Mouse (Mus musculus): ENCODE measurements around the gene Gbp8. TPM values are rescaled to one million over a fixed set of nuclear protein-coding genes. Genes with fewer than 3 reads are reported as not detected.
"Not testable (repeated sequence)": the region's sequence is repeated elsewhere in the genome, so short reads cannot be mapped to it uniquely, and the experiment has no call there.

Gbp8 gene
- 1.2 and 5.3 TPM in 2 replicates for polyA plus RNA-seq (2015; fragmentation: Nextera tagmentation; extraction: Ambion mirVana)

- peak; percentile 27; the same call in 1 of the 2 replicates for ATAC-seq (replicated peaks; ENCODE audit: insufficient number of reproducible peaks, insufficient read depth, low FRiP score, low read depth)
- H3K9me3 ChIP-seq (replicated peaks); H3K9ac ChIP-seq; H3K4me1 ChIP-seq (replicated peaks); H3K36me3 ChIP-seq; H3K27me3 ChIP-seq: not testable (repeated sequence)
- 19% methylated on average over 2 of the region's 2 CpGs for WGBS
- Histone ChIP-seq H3K4me2 (peak within 1 kb of the TSS; percentile 22; the same call in 1 of the 2 replicates), H3K27ac (peak within 1 kb of the TSS; percentile 45; the same call in 1 of the 2 replicates), H3K4me3 (0 out of 2 replicates have a peak within 1 kb of the TSS, but pooled peaks have one; percentile 21)
These were observed at the start of gene Gbp8, which contains the start of the genes Gbp9 and Gbp4 for GRCm38 (mm10) chr5:105139409-105140088. Gbp8 (minus strand) TSS chr5:105139540. Gbp9 (minus strand) TSS chr5:105139539. Gbp4 (minus strand) TSS chr5:105139586.

DNA sequence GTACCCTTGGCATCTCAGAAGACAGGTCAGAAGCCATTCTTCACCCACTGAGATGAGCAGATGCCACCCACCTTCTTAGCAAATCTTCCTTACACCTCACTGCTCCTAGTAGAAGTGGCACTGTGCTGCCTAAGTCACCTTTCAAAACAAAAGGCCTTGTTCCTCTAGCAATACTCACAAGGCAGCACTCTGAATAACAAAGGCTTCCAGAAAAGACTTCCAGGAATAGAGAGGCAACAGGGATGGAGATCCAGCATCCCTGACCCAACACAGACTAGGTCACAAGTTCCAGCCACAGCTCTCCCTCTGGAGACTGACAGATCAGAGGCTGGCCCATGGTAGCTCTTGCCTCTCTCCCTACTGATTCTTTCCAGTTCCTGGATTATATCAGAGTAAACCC lies 42.1 kb upstream of the Gbp8 start:
- Histone ChIP-seq H3K4me3 (no peak overlapping the region), H3K4me2 (no peak overlapping the region), H3K4me1 (replicated peaks) (no peaks in the 10 kb centered on the region), H3K36me3 (no peaks in the 10 kb centered on the region), H3K9ac (no peak overlapping the region), H3K27ac (no peak overlapping the region), H3K9me3 (replicated peaks) (no peaks in the 10 kb centered on the region), H3K27me3 (no peaks in the 10 kb centered on the region)
- no peak for ATAC-seq (replicated peaks; ENCODE audit: insufficient number of reproducible peaks, insufficient read depth, low FRiP score, low read depth)

DNA sequence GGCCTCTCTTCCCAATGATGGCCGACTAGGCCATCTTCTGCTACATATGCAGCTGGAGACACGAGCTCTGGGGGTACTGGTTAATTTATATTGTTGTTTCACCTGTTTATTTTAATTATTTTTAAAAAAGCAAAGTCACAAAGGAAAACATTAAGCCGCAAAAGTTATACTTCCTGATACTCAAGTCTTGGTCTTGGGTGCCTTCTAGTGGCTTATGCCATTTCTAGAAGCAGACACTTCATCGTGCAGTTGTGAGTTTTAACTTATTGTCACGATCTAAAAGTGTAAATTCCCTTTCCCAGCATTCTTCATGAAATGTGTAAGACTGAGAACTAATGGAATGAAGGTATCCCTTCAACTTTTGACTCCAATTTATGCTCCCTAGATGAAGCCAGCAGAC lies 17.2 kb upstream of the Gbp8 start:
- no peaks in the 10 kb centered on the region for H3K9me3 ChIP-seq (replicated peaks)
- no peak overlapping the region for H3K27ac ChIP-seq
- no peak overlapping the region for H3K9ac ChIP-seq
- WGBS = 76% methylated on average over 5 of the region's 5 CpGs
- ATAC-seq (replicated peaks; ENCODE audit: insufficient number of reproducible peaks, insufficient read depth, low FRiP score, low read depth) = no peak
- H3K4me3 ChIP-seq = no peak overlapping the region
- no peak overlapping the region for H3K4me2 ChIP-seq
- no peaks in the 10 kb centered on the region for H3K27me3 ChIP-seq
- no peaks in the 10 kb centered on the region for H3K4me1 ChIP-seq (replicated peaks)
- no peaks in the 10 kb centered on the region for H3K36me3 ChIP-seq

DNA sequence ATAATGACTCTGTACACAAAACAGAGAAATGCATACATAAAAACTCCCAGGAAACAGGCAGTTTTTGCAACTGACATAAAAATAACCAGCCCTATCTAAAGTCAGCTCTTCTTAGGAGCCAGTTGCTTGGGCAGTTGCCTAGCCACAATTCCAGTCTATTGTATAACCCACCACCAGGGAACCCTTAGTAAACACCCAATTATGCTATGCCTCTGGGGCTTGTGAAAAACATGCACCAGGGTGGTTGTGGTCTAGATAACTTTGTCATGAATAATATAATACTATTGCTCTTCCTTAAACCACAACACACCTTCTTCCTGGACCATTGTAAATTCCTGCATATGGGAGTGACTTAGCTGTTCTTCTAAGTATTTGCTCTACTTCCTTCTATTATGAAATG lies 14.7 kb upstream of the Gbp8 start:
- H3K4me1 ChIP-seq (replicated peaks) = no peaks in the 10 kb centered on the region
- H3K36me3 ChIP-seq = no peaks in the 10 kb centered on the region
- ATAC-seq (replicated peaks; ENCODE audit: insufficient number of reproducible peaks, insufficient read depth, low FRiP score, low read depth) = no peak
- no peak overlapping the region for H3K4me2 ChIP-seq
- no peak overlapping the region for H3K4me3 ChIP-seq
- no peak overlapping the region for H3K27ac ChIP-seq
- no peak overlapping the region for H3K9ac ChIP-seq
- no peaks in the 10 kb centered on the region for H3K27me3 ChIP-seq
- no peaks in the 10 kb centered on the region for H3K9me3 ChIP-seq (replicated peaks)

DNA sequence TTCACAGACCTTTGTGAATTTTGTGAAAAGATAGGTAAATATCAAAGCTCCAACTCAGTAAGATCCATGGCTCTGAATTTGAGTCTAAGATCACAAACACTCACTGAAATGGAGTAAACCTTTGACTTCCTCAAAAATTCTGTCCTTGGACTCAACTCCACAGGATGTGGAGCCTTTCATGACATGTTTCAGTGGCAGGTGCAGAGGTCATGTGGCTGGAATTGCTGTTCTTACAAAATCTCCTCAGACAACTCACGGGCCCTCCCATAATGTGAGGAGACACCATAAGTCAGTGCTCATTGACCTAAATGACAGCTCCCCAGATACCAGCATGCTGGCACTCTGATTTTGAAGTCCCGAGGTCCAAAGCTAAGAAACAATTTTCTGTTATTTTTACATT lies 8.7 kb upstream of the Gbp8 start:
- H3K9ac ChIP-seq; H3K4me1 ChIP-seq (replicated peaks); H3K4me3 ChIP-seq; H3K27ac ChIP-seq; H3K36me3 ChIP-seq; H3K9me3 ChIP-seq (replicated peaks); H3K4me2 ChIP-seq; ATAC-seq (replicated peaks; ENCODE audit: insufficient number of reproducible peaks, insufficient read depth, low FRiP score, low read depth); H3K27me3 ChIP-seq: not testable (repeated sequence)
- WGBS = 57% methylated on average over 2 of the region's 2 CpGs

DNA sequence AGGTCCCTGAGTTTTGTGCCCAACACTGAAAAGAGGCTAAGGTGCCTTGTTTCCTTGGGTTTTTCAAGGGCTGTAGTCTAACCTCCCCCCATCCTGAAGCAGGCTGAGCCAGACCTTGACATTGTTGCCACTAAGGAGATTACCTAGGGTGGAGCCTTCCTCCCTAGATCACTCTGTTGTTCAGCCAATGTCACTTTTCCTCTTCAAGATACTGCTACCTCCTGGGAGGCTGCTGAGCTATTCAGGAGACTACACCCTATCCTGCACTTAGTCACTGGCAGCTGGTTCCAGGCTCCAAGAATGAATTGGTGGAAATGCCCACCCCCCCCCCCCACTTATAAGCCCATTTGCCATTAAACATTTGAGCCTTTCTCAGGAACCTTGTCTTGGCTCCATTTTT lies 7.1 kb upstream of the Gbp8 start:
- no peaks in the 10 kb centered on the region for H3K36me3 ChIP-seq
- no peaks in the 10 kb centered on the region for H3K27me3 ChIP-seq
- H3K4me2 ChIP-seq = no peak overlapping the region
- H3K4me1 ChIP-seq (replicated peaks) = no peaks in the 10 kb centered on the region
- peak; percentile 50; the same call in 1 of the 2 replicates for ATAC-seq (replicated peaks; ENCODE audit: insufficient number of reproducible peaks, insufficient read depth, low FRiP score, low read depth)
- H3K4me3 ChIP-seq = no peak overlapping the region
- H3K27ac ChIP-seq = peak overlapping the region; percentile 53
- no peaks in the 10 kb centered on the region for H3K9me3 ChIP-seq (replicated peaks)
- no peak overlapping the region for H3K9ac ChIP-seq

DNA sequence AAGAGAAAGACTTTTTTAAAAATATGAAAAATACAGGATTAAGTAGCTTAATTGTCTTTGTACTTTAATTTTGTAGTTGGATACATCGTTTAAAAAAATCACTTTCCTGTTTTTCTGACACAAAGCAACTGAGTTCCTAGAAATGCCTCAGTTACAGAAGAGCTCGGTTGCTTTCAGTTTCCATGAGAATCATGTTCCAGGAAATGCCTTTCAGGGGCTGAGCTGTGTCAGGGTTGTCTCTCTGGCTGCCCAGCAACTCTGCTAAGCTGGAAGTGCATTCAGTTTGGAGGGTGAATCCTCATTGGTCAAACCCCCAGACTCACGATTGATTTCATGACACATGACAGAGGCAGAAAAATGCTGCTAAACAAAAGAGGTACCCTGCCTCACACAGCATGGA lies 6.4 kb upstream of the Gbp8 start:
- H3K27me3 ChIP-seq; H3K36me3 ChIP-seq; H3K9ac ChIP-seq; H3K4me3 ChIP-seq; H3K4me1 ChIP-seq (replicated peaks); H3K4me2 ChIP-seq; H3K9me3 ChIP-seq (replicated peaks); ATAC-seq (replicated peaks; ENCODE audit: insufficient number of reproducible peaks, insufficient read depth, low FRiP score, low read depth): not testable (repeated sequence)
- peak overlapping the region; percentile 27 for H3K27ac ChIP-seq
- 37% methylated on average over 3 of the region's 3 CpGs for WGBS

GRCm38 (mm10) chr5:105140089-105140810 lies 910 bp upstream of the Gbp8 start:
- H3K27ac ChIP-seq; H3K9me3 ChIP-seq (replicated peaks); H3K9ac ChIP-seq; H3K36me3 ChIP-seq; H3K4me3 ChIP-seq; H3K4me2 ChIP-seq; H3K27me3 ChIP-seq; ATAC-seq (replicated peaks; ENCODE audit: insufficient number of reproducible peaks, insufficient read depth, low FRiP score, low read depth); H3K4me1 ChIP-seq (replicated peaks): not testable (repeated sequence)
- WGBS = 68% methylated on average over 2 of the region's 2 CpGs

GRCm38 (mm10) chr5:105138906-105139305 lies 434 bp downstream of the Gbp8 start:
- no peak for ATAC-seq (replicated peaks; ENCODE audit: insufficient number of reproducible peaks, insufficient read depth, low FRiP score, low read depth)
- H3K27ac ChIP-seq = peak overlapping the region; percentile 45; the same call in 1 of the 2 replicates
- no peak overlapping the region for H3K9ac ChIP-seq
- H3K4me1 ChIP-seq (replicated peaks) = no peaks in the 10 kb centered on the region
- no peaks in the 10 kb centered on the region for H3K36me3 ChIP-seq
- no peaks in the 10 kb centered on the region for H3K9me3 ChIP-seq (replicated peaks)
- H3K27me3 ChIP-seq = no peaks in the 10 kb centered on the region
- 72% methylated on average over 1 of the region's 1 CpGs for WGBS
- H3K4me3 ChIP-seq = 0 out of 2 replicates have a peak overlapping the region, but pooled peaks have one; percentile 21
- H3K4me2 ChIP-seq = 0 out of 2 replicates have a peak overlapping the region, but pooled peaks have one; percentile 18

DNA sequence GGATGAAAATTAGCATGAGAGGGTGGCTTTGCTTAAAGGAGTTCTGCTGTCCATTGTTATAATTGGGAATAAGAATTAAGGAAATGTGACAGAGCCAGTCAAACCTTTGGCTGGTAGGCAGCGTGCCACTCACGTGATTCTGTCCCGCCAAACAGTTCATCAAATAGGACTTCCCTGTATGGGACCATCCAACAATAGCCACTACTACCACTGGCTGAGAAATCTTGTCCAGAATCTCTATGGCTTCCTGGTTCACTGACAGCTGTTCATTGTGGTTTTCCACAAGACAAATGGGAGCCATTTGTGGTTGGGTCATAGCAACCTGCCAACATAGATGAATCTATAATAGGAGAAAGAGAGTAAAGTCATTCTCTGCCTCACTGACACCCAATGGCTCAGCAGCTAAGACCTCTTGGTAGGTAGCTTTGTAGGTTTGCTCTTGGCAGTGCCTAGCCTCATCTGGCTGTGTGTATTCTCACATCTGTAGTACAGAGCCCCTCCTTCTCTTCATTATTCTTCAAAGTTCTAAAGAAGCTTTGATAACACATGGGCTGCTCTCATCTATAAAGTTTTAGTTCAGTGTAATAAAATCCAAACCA lies 2.5 kb downstream of the Gbp8 start:
- 87% methylated on average over 3 of the region's 3 CpGs for WGBS
- ATAC-seq (replicated peaks; ENCODE audit: insufficient number of reproducible peaks, insufficient read depth, low FRiP score, low read depth); H3K9me3 ChIP-seq (replicated peaks); H3K4me2 ChIP-seq; H3K4me3 ChIP-seq; H3K27ac ChIP-seq; H3K9ac ChIP-seq; H3K4me1 ChIP-seq (replicated peaks); H3K27me3 ChIP-seq; H3K36me3 ChIP-seq: not testable (repeated sequence)

GRCm38 (mm10) chr5:105121731-105122130 lies 17.6 kb downstream of the Gbp8 start:
- not testable (repeated sequence) for H3K4me1 ChIP-seq (replicated peaks); H3K4me3 ChIP-seq; H3K36me3 ChIP-seq; H3K4me2 ChIP-seq; H3K27ac ChIP-seq; ATAC-seq (replicated peaks; ENCODE audit: insufficient number of reproducible peaks, insufficient read depth, low FRiP score, low read depth); H3K27me3 ChIP-seq; H3K9me3 ChIP-seq (replicated peaks); H3K9ac ChIP-seq
- WGBS = 75% methylated on average over 6 of the region's 6 CpGs
